Mouse (Mus musculus) liver, adult 2 months (tissue): ENCODE results near the gene Serpina16.

Experiments used
- CTCF ChIP-seq: fragments of 200-500 bp; IDR thresholded peaks from 2 replicates; pipeline ENCODE4 v1.5.1; 2011; ENCODE audit warnings: low read depth, low read length, control low read depth
- POLR2A ChIP-seq: fragments of 200-500 bp; IDR thresholded peaks from 2 replicates; pipeline ENCODE4 v1.6.1; 2011; ENCODE audit warnings: low read length, control low read depth; ENCODE audit not compliant: insufficient read depth; ENCODE audit errors: extremely low read depth

DNA sequence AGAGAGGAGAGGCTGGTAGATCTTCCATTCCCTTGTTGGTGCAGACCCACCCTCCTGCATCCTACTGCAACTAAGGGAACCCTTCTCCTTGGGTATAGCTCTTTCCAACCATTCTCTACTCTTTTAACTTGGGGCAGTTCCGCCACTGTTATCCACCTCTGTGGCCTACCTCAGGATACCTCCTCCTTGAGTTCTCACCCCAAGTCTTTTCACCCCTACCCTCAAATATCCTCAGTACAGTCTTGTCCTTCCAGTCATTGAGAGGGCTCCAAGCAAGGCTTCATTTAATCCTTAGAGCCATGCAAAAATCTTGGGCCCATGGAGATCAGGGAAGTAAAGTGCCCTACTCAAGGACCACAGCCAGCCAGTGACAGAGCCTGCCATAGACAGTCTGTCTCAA is at the start of gene Serpina16:
- TF ChIP-seq CTCF (no peak), POLR2A (no peak)
